9 mouse cellular contexts compared by ENCODE assay signal in the genomic region with DNA sequence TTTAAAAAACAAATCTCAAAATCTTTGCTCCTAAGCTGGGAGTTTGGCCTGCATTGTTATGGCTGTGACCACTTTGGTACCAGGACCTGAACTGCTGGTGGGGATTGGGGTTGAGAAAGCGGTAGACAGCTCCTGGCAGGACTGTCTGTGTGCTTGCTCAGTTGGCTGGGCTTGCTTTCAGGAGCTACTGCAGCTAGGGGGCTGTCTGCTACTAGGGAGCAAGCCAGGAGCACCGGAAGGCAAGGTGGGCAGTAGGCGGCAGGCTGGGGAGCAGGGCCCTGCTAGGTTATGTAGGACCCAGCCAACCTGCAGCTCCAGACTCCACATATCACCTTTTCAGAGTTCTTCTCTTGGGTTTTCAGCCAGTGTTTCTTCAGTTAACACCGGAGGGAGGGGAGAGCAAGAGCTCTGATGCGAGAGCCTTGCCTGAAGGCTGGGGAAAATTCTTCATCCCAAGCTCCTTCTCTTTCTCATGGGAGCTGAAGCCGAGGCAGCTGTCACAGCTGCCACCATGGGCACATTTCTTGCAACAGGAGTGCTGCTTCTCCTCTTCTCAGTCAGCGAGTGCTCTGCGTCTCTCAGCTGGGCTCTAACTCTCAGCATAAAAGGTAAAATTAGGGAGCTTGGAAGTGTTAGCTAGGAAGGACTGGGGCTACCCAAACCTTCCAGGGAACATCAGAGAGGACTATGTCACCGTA.
DNase-seq lines count a peak whose midpoint lies in the region; ATAC-seq and TF ChIP-seq lines count a peak whose summit lies in the region.
"Had no signal": no experiment of that assay in that cellular context is flagged by ENCODE, and none has a peak within 500 bp of the region (broad histone marks: within the 10 kb centered on the region; RNA-seq: fewer than 3 reads in every experiment).

No protein-coding gene starts in this region.

- H3K27me3 ChIP-seq in forebrain, embryonic 14.5 days (replicated peaks; ENCODE audit: control insufficient read depth, insufficient read depth, low read length): no peaks in the 10 kb centered on the region
- no peaks in the 10 kb centered on the region for H3K27me3 ChIP-seq in forebrain, embryonic 11.5 days (ENCODE audit: control insufficient read depth, insufficient read depth, low read length)
- no peaks in the 10 kb centered on the region for H3K27me3 ChIP-seq in heart, embryonic 13.5 days (replicated peaks)

- no peak overlapping the region for H3K9ac ChIP-seq in forebrain, embryonic 14.5 days (ENCODE audit: low read length)
- H3K9ac ChIP-seq in forebrain, embryonic 11.5 days (ENCODE audit: low read length): no peak overlapping the region
- peak overlapping the region; percentile 75 for H3K9ac ChIP-seq in heart, embryonic 13.5 days

- TF ChIP-seq CTCF in layer of hippocampus, adult 2 months (conservative IDR thresholded peaks at IDR 0.05): peak; percentile 80

- DNase-seq in forebrain, embryonic 14.5 days (ENCODE audit: low spot score): no peak
- DNase-seq in forebrain, embryonic 11.5 days (ENCODE audit: low spot score): no peak
- peak; percentile 70 for DNase-seq in brain, adult 2 months (ENCODE audit: low read depth, low spot score)
- peak; percentile 53 to 62 for DNase-seq in layer of hippocampus, adult 2 months (ENCODE audit: low spot score in 2 of 2)
- peak; percentile 70 for DNase-seq in lung, postnatal 36 days
- peak; percentile 44 for DNase-seq in thymus, postnatal 0 days (ENCODE audit: low spot score)

- H3K4me2 ChIP-seq in forebrain, embryonic 14.5 days (ENCODE audit: low read length): no peak overlapping the region
- no peak overlapping the region for H3K4me2 ChIP-seq in forebrain, embryonic 11.5 days (ENCODE audit: low read depth, low read length, severe bottlenecking)
- H3K4me2 ChIP-seq in heart, embryonic 13.5 days: peak overlapping the region; percentile 55

- H3K27ac ChIP-seq in forebrain, embryonic 14.5 days (ENCODE audit: low read depth, low read length): peak overlapping the region; percentile 55; the same call in 1 of the 2 replicates
- H3K27ac ChIP-seq in forebrain, embryonic 11.5 days (ENCODE audit: low read depth, low read length): no peak overlapping the region
- peak overlapping the region; percentile 99 for H3K27ac ChIP-seq in heart, embryonic 13.5 days (replicated peaks)
- peak overlapping the region; percentile 78 for H3K27ac ChIP-seq in layer of hippocampus, adult 2 months

- no peaks in the 10 kb centered on the region for H3K36me3 ChIP-seq in forebrain, embryonic 14.5 days (ENCODE audit: control insufficient read depth, insufficient read depth, low read length)
- H3K36me3 ChIP-seq in forebrain, embryonic 11.5 days (ENCODE audit: control insufficient read depth, insufficient read depth, low read length): no peaks in the 10 kb centered on the region
- no peaks in the 10 kb centered on the region for H3K36me3 ChIP-seq in heart, embryonic 13.5 days

- WGBS in forebrain, embryonic 14.5 days: 47% methylated on average over 9 of the region's 9 CpGs
- WGBS in forebrain, embryonic 11.5 days: 39% methylated on average over 9 of the region's 9 CpGs
- WGBS in heart, embryonic 13.5 days: 19% methylated on average over 9 of the region's 9 CpGs

- no peaks in the 10 kb centered on the region for H3K9me3 ChIP-seq in forebrain, embryonic 14.5 days (replicated peaks; ENCODE audit: control insufficient read depth, low read length)
- H3K9me3 ChIP-seq in forebrain, embryonic 11.5 days (ENCODE audit: control insufficient read depth, low read length): no peaks in the 10 kb centered on the region
- H3K9me3 ChIP-seq in heart, embryonic 13.5 days: no peaks in the 10 kb centered on the region

- no peak for ATAC-seq in forebrain, embryonic 14.5 days
- no peak for ATAC-seq in forebrain, embryonic 11.5 days (replicated peaks; ENCODE audit: low FRiP score)
- ATAC-seq in heart, embryonic 13.5 days (ENCODE audit: extremely low read depth, insufficient number of reproducible peaks, low FRiP score, low TSS enrichment): no peak
- no peak for ATAC-seq in cerebellum, adult (ENCODE audit: insufficient number of reproducible peaks, low FRiP score, low TSS enrichment)

- H3K4me1 ChIP-seq in forebrain, embryonic 14.5 days (ENCODE audit: control insufficient read depth, insufficient read depth, low read length): peaks cover 29% of the 10 kb centered on the region
- peaks cover 18% of the 10 kb centered on the region; the same call in 1 of the 2 replicates for H3K4me1 ChIP-seq in forebrain, embryonic 11.5 days (replicated peaks; ENCODE audit: control insufficient read depth, insufficient read depth, low read length)
- H3K4me1 ChIP-seq in heart, embryonic 13.5 days: peaks cover 76% of the 10 kb centered on the region

- no peak overlapping the region for H3K4me3 ChIP-seq in forebrain, embryonic 14.5 days (ENCODE audit: low read depth, low read length)
- no peak overlapping the region for H3K4me3 ChIP-seq in forebrain, embryonic 11.5 days (ENCODE audit: low read depth, low read length)
- H3K4me3 ChIP-seq in heart, embryonic 13.5 days: peak overlapping the region; percentile 8; the same call in 1 of the 2 replicates
- H3K4me3 ChIP-seq in layer of hippocampus, adult 2 months: peak overlapping the region; percentile 0; the same call in 1 of the 2 replicates
- H3K4me3 ChIP-seq: erythroblast, embryonic 14.5 days had no signal

Comparison
In these comparisons a context has a peak if more than half of its experiments do, and no peak if none do; other contexts are left out.
1. DNase-seq: peak in brain, adult 2 months (single experiment), layer of hippocampus, adult 2 months (2 of 2), lung, postnatal 36 days (single experiment) and thymus, postnatal 0 days (single experiment); none in forebrain, embryonic 14.5 days (single experiment) and forebrain, embryonic 11.5 days (single experiment).
2. H3K4me3 ChIP-seq: peak in heart, embryonic 13.5 days (single experiment) and layer of hippocampus, adult 2 months (single experiment); none in forebrain, embryonic 14.5 days (single experiment) and forebrain, embryonic 11.5 days (single experiment).